Mouse (Mus musculus) C2C12 (cell line): ENCODE measurements around the gene Sncb. TPM values are rescaled to one million over a fixed set of nuclear protein-coding genes. Genes with fewer than 3 reads are reported as not detected.

Experiments
- H3K27me3 ChIP-seq: one replicate; pipeline ENCODE4 v1.6.1; 2011; ENCODE audit not compliant: control insufficient read depth, insufficient read depth, insufficient read length
- H3K36me3 ChIP-seq: one replicate; pipeline ENCODE4 v1.6.1; 2011; ENCODE audit not compliant: control insufficient read depth, insufficient read depth
- H3K4me3 ChIP-seq: one replicate; pipeline ENCODE4 v1.5.1; 2011; ENCODE audit warnings: mild to moderate bottlenecking, control low read depth; ENCODE audit not compliant: poor library complexity, insufficient read depth, severe bottlenecking
- H3K79me2 ChIP-seq: one replicate; pipeline ENCODE4 v1.6.1; 2011; ENCODE audit not compliant: control insufficient read depth, insufficient read depth
- H3K79me3 ChIP-seq: one replicate; pipeline ENCODE4 v1.6.1; 2011; ENCODE audit warnings: low read depth, control low read depth
- H3ac ChIP-seq: one replicate; pipeline ENCODE3; 2011; ENCODE audit warnings: low read depth; ENCODE audit not compliant: control insufficient read depth, insufficient read length
- CEBPB ChIP-seq: IDR thresholded peaks from one replicate; pipeline ENCODE4 v1.6.1; 2011; ENCODE audit warnings: low read depth, mild to moderate bottlenecking, control low read depth, moderate library complexity
- CTCF ChIP-seq: IDR thresholded peaks from one replicate; pipeline ENCODE4 v1.5.1; 2011; ENCODE audit not compliant: control insufficient read depth, insufficient read depth, insufficient read length
- FOSL1 ChIP-seq: IDR thresholded peaks from one replicate; pipeline ENCODE4 v1.8.0; 2011; ENCODE audit warnings: mild to moderate bottlenecking, low read length; ENCODE audit not compliant: poor library complexity, insufficient read depth, severe bottlenecking
- MAX ChIP-seq: IDR thresholded peaks from one replicate; pipeline ENCODE4 v1.6.1; 2011; ENCODE audit warnings: mild to moderate bottlenecking, control low read depth
- MYOD1 ChIP-seq: IDR thresholded peaks from one replicate; pipeline ENCODE4 v1.6.1; 2011; ENCODE audit warnings: low read depth; ENCODE audit not compliant: control insufficient read depth, insufficient read length
- MYOG ChIP-seq: IDR thresholded peaks from one replicate; pipeline ENCODE4 v1.6.1; 2011; ENCODE audit not compliant: control insufficient read depth, insufficient read length; ENCODE audit errors: extremely low read depth
- USF1 ChIP-seq: IDR thresholded peaks from one replicate; pipeline ENCODE4 v1.6.1; 2011; ENCODE audit warnings: low read depth, mild to moderate bottlenecking, control low read depth, moderate library complexity
- polyA plus RNA-seq: library from polyadenylated mRNA; unstranded; fragments of >200 nt; fragmentation: generic; extraction: Trizol; gene quantifications from one replicate; pipeline ENCODE4 v1.2.1, GENCODE M21; 2012; ENCODE audit warnings: missing spikeins

Sncb gene
- polyA plus RNA-seq, 1 experiment: not detected

GRCm38 (mm10) chr13:54767012-54767411 is 617 bp upstream of the Sncb start:
- no peak overlapping the region for H3ac ChIP-seq
- H3K79me3 ChIP-seq: no peaks in the 10 kb centered on the region
- H3K27me3 ChIP-seq: peaks cover 57% of the 10 kb centered on the region
- no peaks in the 10 kb centered on the region for H3K36me3 ChIP-seq
- H3K4me3 ChIP-seq: no peak overlapping the region
- H3K79me2 ChIP-seq: no peaks in the 10 kb centered on the region
- TF ChIP-seq CTCF: no peak
- TF ChIP-seq MYOD1: no peak
- no peak for TF ChIP-seq MAX
- no peak for TF ChIP-seq FOSL1
- no peak for TF ChIP-seq MYOG
- no peak for TF ChIP-seq CEBPB
- no peak for TF ChIP-seq USF1

GRCm38 (mm10) chr13:54765281-54766191 is 859 bp downstream of the Sncb start:
- Histone ChIP-seq H3K27me3 (peaks cover 72% of the 10 kb centered on the region), H3K79me2 (no peaks in the 10 kb centered on the region), H3K4me3 (no peak overlapping the region), H3K36me3 (no peaks in the 10 kb centered on the region), H3ac (no peak overlapping the region), H3K79me3 (no peaks in the 10 kb centered on the region)
- TF ChIP-seq MYOG: no peak
- TF ChIP-seq MAX: no peak
- no peak for TF ChIP-seq CTCF
- no peak for TF ChIP-seq MYOD1
- no peak for TF ChIP-seq FOSL1
- no peak for TF ChIP-seq CEBPB
- TF ChIP-seq USF1: no peak

- peaks cover 66% of the 10 kb centered on the region for H3K27me3 ChIP-seq
- no peak for TF ChIP-seq CTCF
- no peak for TF ChIP-seq MAX
- TF ChIP-seq USF1: no peak
- no peak for TF ChIP-seq MYOD1
- TF ChIP-seq CEBPB: no peak
- TF ChIP-seq MYOG: no peak
- TF ChIP-seq FOSL1: no peak
- H3K79me3 ChIP-seq: no peaks in the 10 kb centered on the region
- H3K79me2 ChIP-seq: no peaks in the 10 kb centered on the region
- no peak overlapping the region for H3K4me3 ChIP-seq
- H3ac ChIP-seq: no peak overlapping the region
- no peaks in the 10 kb centered on the region for H3K36me3 ChIP-seq
These were observed 5.5 kb downstream of the Sncb start for GRCm38 (mm10) chr13:54760906-54761305.

GRCm38 (mm10) chr13:54760164-54760795 is 6.1 kb downstream of the Sncb start:
- Histone ChIP-seq H3K27me3 (peaks cover 60% of the 10 kb centered on the region), H3K79me3 (no peaks in the 10 kb centered on the region), H3K4me3 (no peak overlapping the region), H3K36me3 (no peaks in the 10 kb centered on the region), H3ac (no peak overlapping the region), H3K79me2 (no peaks in the 10 kb centered on the region)
- no peak for TF ChIP-seq CTCF
- no peak for TF ChIP-seq CEBPB
- no peak for TF ChIP-seq FOSL1
- TF ChIP-seq USF1: no peak
- TF ChIP-seq MYOD1: no peak
- TF ChIP-seq MAX: no peak
- no peak for TF ChIP-seq MYOG

GRCm38 (mm10) chr13:54759496-54759895 is 6.9 kb downstream of the Sncb start:
- TF ChIP-seq CEBPB (no peak), USF1 (no peak), MYOG (no peak), MAX (no peak), MYOD1 (no peak), CTCF (no peak), FOSL1 (no peak)
- H3ac ChIP-seq: no peak overlapping the region
- no peaks in the 10 kb centered on the region for H3K79me2 ChIP-seq
- no peaks in the 10 kb centered on the region for H3K79me3 ChIP-seq
- no peak overlapping the region for H3K4me3 ChIP-seq
- peaks cover 53% of the 10 kb centered on the region for H3K27me3 ChIP-seq
- no peaks in the 10 kb centered on the region for H3K36me3 ChIP-seq
